Mouse (Mus musculus): Measurements from ENCODE around the gene Cenpi. TPM values are rescaled to one million over a fixed set of nuclear protein-coding genes. Genes with fewer than 3 reads are reported as not detected.

The Cenpi gene
- polyA plus RNA-seq, 1 experiment, result 3.1 TPM

- TF ChIP-seq POLR2A (IDR thresholded peaks at IDR 0.05; ENCODE audit: control insufficient read depth, low read depth, low read length) (no peak), CTCF (IDR thresholded peaks at IDR 0.05; ENCODE audit: control insufficient read depth, insufficient read depth, insufficient replicate concordance, low read depth, low read length) (no peak)
- H3K36me3 ChIP-seq (ENCODE audit: control insufficient read depth, insufficient read depth, low read length), result no peaks in the 10 kb centered on the region
- no peaks in the 10 kb centered on the region for H3K4me1 ChIP-seq (ENCODE audit: control insufficient read depth, insufficient read depth, low read length)
- no peaks in the 10 kb centered on the region for H3K27me3 ChIP-seq (ENCODE audit: control insufficient read depth, insufficient read depth, low read length)
- no peak overlapping the region for H3K4me3 ChIP-seq (ENCODE audit: control insufficient read depth, low read depth, low read length)
- no peak overlapping the region for H3K27ac ChIP-seq (ENCODE audit: control insufficient read depth, insufficient read depth, low read depth, low read length)
These were observed 11.5 kb downstream of the Cenpi start for GRCm38 (mm10) chrX:134319153-134319932.

- Histone ChIP-seq H3K36me3 (ENCODE audit: control insufficient read depth, insufficient read depth, low read length) (no peaks in the 10 kb centered on the region), H3K4me3 (ENCODE audit: control insufficient read depth, low read depth, low read length) (no peak overlapping the region)
These were observed 25.4 kb downstream of the Cenpi start for GRCm38 (mm10) chrX:134333280-134333679.

GRCm38 (mm10) chrX:134342735-134343134, 34.9 kb downstream of the Cenpi start:
- Histone ChIP-seq H3K27ac (ENCODE audit: control insufficient read depth, insufficient read depth, low read depth, low read length) (no peak overlapping the region), H3K36me3 (ENCODE audit: control insufficient read depth, insufficient read depth, low read length) (no peaks in the 10 kb centered on the region), H3K4me1 (ENCODE audit: control insufficient read depth, insufficient read depth, low read length) (no peaks in the 10 kb centered on the region), H3K27me3 (ENCODE audit: control insufficient read depth, insufficient read depth, low read length) (no peaks in the 10 kb centered on the region), H3K4me3 (ENCODE audit: control insufficient read depth, low read depth, low read length) (no peak overlapping the region)
- TF ChIP-seq CTCF (IDR thresholded peaks at IDR 0.05; ENCODE audit: control insufficient read depth, insufficient read depth, insufficient replicate concordance, low read depth, low read length), result no peak
- TF ChIP-seq POLR2A (IDR thresholded peaks at IDR 0.05; ENCODE audit: control insufficient read depth, low read depth, low read length), result no peak

More at GRCm38 (mm10) chrX:134333280-134333679, 25.4 kb downstream of the Cenpi start:
- H3K27ac ChIP-seq (ENCODE audit: control insufficient read depth, insufficient read depth, low read depth, low read length), result no peak overlapping the region
- no peaks in the 10 kb centered on the region for H3K27me3 ChIP-seq (ENCODE audit: control insufficient read depth, insufficient read depth, low read length)
- no peaks in the 10 kb centered on the region for H3K4me1 ChIP-seq (ENCODE audit: control insufficient read depth, insufficient read depth, low read length)
- TF ChIP-seq CTCF (IDR thresholded peaks at IDR 0.05; ENCODE audit: control insufficient read depth, insufficient read depth, insufficient replicate concordance, low read depth, low read length) (no peak), POLR2A (IDR thresholded peaks at IDR 0.05; ENCODE audit: control insufficient read depth, low read depth, low read length) (no peak)

- Histone ChIP-seq H3K27ac (ENCODE audit: control insufficient read depth, insufficient read depth, low read depth, low read length) (no peak overlapping the region), H3K4me3 (ENCODE audit: control insufficient read depth, low read depth, low read length) (no peak overlapping the region), H3K4me1 (ENCODE audit: control insufficient read depth, insufficient read depth, low read length) (no peaks in the 10 kb centered on the region), H3K27me3 (ENCODE audit: control insufficient read depth, insufficient read depth, low read length) (no peaks in the 10 kb centered on the region), H3K36me3 (ENCODE audit: control insufficient read depth, insufficient read depth, low read length) (no peaks in the 10 kb centered on the region)
- TF ChIP-seq POLR2A (IDR thresholded peaks at IDR 0.05; ENCODE audit: control insufficient read depth, low read depth, low read length) (no peak), CTCF (IDR thresholded peaks at IDR 0.05; ENCODE audit: control insufficient read depth, insufficient read depth, insufficient replicate concordance, low read depth, low read length) (no peak)
These were observed 42.3 kb downstream of the Cenpi start for GRCm38 (mm10) chrX:134350205-134350604.

- no peak overlapping the region for H3K27ac ChIP-seq (ENCODE audit: control insufficient read depth, insufficient read depth, low read depth, low read length)
- H3K4me3 ChIP-seq (ENCODE audit: control insufficient read depth, low read depth, low read length), result no peak overlapping the region
- no peak for TF ChIP-seq POLR2A (IDR thresholded peaks at IDR 0.05; ENCODE audit: control insufficient read depth, low read depth, low read length)
- no peak for TF ChIP-seq CTCF (IDR thresholded peaks at IDR 0.05; ENCODE audit: control insufficient read depth, insufficient read depth, insufficient replicate concordance, low read depth, low read length)
- no peaks in the 10 kb centered on the region for H3K27me3 ChIP-seq (ENCODE audit: control insufficient read depth, insufficient read depth, low read length)
- no peaks in the 10 kb centered on the region for H3K36me3 ChIP-seq (ENCODE audit: control insufficient read depth, insufficient read depth, low read length)
- no peaks in the 10 kb centered on the region for H3K4me1 ChIP-seq (ENCODE audit: control insufficient read depth, insufficient read depth, low read length)
These were observed 46.0 kb downstream of the Cenpi start for GRCm38 (mm10) chrX:134353848-134354247.

- no peak overlapping the region for H3K4me3 ChIP-seq (ENCODE audit: control insufficient read depth, low read depth, low read length)
- TF ChIP-seq POLR2A (IDR thresholded peaks at IDR 0.05; ENCODE audit: control insufficient read depth, low read depth, low read length), result no peak
- no peak for TF ChIP-seq CTCF (IDR thresholded peaks at IDR 0.05; ENCODE audit: control insufficient read depth, insufficient read depth, insufficient replicate concordance, low read depth, low read length)
- H3K27ac ChIP-seq (ENCODE audit: control insufficient read depth, insufficient read depth, low read depth, low read length), result no peak overlapping the region
- H3K4me1 ChIP-seq (ENCODE audit: control insufficient read depth, insufficient read depth, low read length), result no peaks in the 10 kb centered on the region
- no peaks in the 10 kb centered on the region for H3K27me3 ChIP-seq (ENCODE audit: control insufficient read depth, insufficient read depth, low read length)
- no peaks in the 10 kb centered on the region for H3K36me3 ChIP-seq (ENCODE audit: control insufficient read depth, insufficient read depth, low read length)
These were observed 51.5 kb downstream of the Cenpi start for GRCm38 (mm10) chrX:134359336-134359735.

- TF ChIP-seq POLR2A (IDR thresholded peaks at IDR 0.05; ENCODE audit: control insufficient read depth, low read depth, low read length), result no peak
- no peak for TF ChIP-seq CTCF (IDR thresholded peaks at IDR 0.05; ENCODE audit: control insufficient read depth, insufficient read depth, insufficient replicate concordance, low read depth, low read length)
- H3K27ac ChIP-seq (ENCODE audit: control insufficient read depth, insufficient read depth, low read depth, low read length), result no peak overlapping the region
- no peak overlapping the region for H3K4me3 ChIP-seq (ENCODE audit: control insufficient read depth, low read depth, low read length)
- no peaks in the 10 kb centered on the region for H3K4me1 ChIP-seq (ENCODE audit: control insufficient read depth, insufficient read depth, low read length)
- no peaks in the 10 kb centered on the region for H3K36me3 ChIP-seq (ENCODE audit: control insufficient read depth, insufficient read depth, low read length)
- H3K27me3 ChIP-seq (ENCODE audit: control insufficient read depth, insufficient read depth, low read length), result no peaks in the 10 kb centered on the region
These were observed 54.3 kb downstream of the Cenpi start for GRCm38 (mm10) chrX:134362156-134362555.
